Mouse (Mus musculus) spleen, adult 2 months (tissue): ENCODE data around the gene Nxph4.

Experiments
- CTCF ChIP-seq: fragments of 200-500 bp; IDR thresholded peaks from 2 replicates; pipeline ENCODE4 v1.5.1; 2011; ENCODE audit warnings: mild to moderate bottlenecking, inconsistent platforms; ENCODE audit not compliant: insufficient read depth, insufficient read length, insufficient replicate concordance; ENCODE audit errors: extremely low read depth
- POLR2A ChIP-seq: fragments of 200-500 bp; IDR thresholded peaks from 2 replicates; pipeline ENCODE4 v1.6.1; 2011; ENCODE audit warnings: low read depth, low read length, inconsistent platforms

GRCm38 (mm10) chr10:127577982-127578381 is 43.6 kb upstream of the Nxph4 start:
- no peak for TF ChIP-seq POLR2A
- TF ChIP-seq CTCF = no peak
